Mouse (Mus musculus) olfactory bulb, adult 2 months (tissue): ENCODE measurements around the gene Olfr450. TPM values are rescaled to one million over a fixed set of nuclear protein-coding genes. Genes with fewer than 3 reads are reported as not detected.

Experiments
- H3K27ac ChIP-seq: fragments of 200-500 bp; 2 replicates; pipeline ENCODE4 v1.5.1; 2012; ENCODE audit warnings: low read depth, low read length; ENCODE audit not compliant: insufficient read depth
- H3K4me1 ChIP-seq: fragments of 200-500 bp; 2 replicates; pipeline ENCODE4 v1.6.1; 2012; ENCODE audit warnings: low read length; ENCODE audit not compliant: control insufficient read depth, insufficient read depth
- H3K4me3 ChIP-seq: fragments of 200-500 bp; 2 replicates; pipeline ENCODE4 v1.5.1; 2012; ENCODE audit warnings: mild to moderate bottlenecking, low read depth, low read length, moderate library complexity; ENCODE audit not compliant: insufficient read depth
- CTCF ChIP-seq: fragments of 200-500 bp; IDR thresholded peaks from 2 replicates; pipeline ENCODE4 v1.5.1; 2012; ENCODE audit warnings: low read depth, mild to moderate bottlenecking, low read length, moderate library complexity; ENCODE audit not compliant: insufficient read depth
- POLR2A ChIP-seq: fragments of 200-500 bp; IDR thresholded peaks from 2 replicates; pipeline ENCODE4 v1.6.1; 2012; ENCODE audit warnings: mild to moderate bottlenecking, low read depth, low read length, moderate library complexity; ENCODE audit not compliant: insufficient read depth
- WGBS: fragments of 180-500 bp; shearing (Covaris S2); methylation state at CpG from one replicate; pipeline ENCODE4 v1.1.7; 2018; 5-methylcytosine and 5-hydroxymethylcytosine counted together
- polyA plus RNA-seq: library from polyadenylated mRNA; stranded (reverse); fragments of >200 nt; gene quantifications from 2 replicates; pipeline ENCODE4 v1.2.4, GENCODE M21; 2012; ENCODE audit warnings: low replicate concordance; ENCODE audit not compliant: missing spikeins, insufficient read depth, insufficient read length

Gene Olfr450
- polyA plus RNA-seq: not detected in 2 replicates

- Histone ChIP-seq H3K4me1 (no peaks in the 10 kb centered on the region), H3K4me3 (no peak within 1 kb of the TSS), H3K27ac (no peak within 1 kb of the TSS)
- TF ChIP-seq CTCF (no peak), POLR2A (no peak)
- 90% methylated on average over 1 of the region's 1 CpGs for WGBS
These were observed at the start of gene Olfr450 for GRCm38 (mm10) chr6:42811639-42812038. Gene Olfr450 (plus strand): TSS chr6:42811939.

GRCm38 (mm10) chr6:42777066-42777465, 34.7 kb upstream of the Olfr450 start:
- no peak overlapping the region for H3K27ac ChIP-seq
- TF ChIP-seq CTCF (no peak), POLR2A (no peak)
- 91% methylated on average over 1 of the region's 1 CpGs for WGBS
- no peak overlapping the region for H3K4me3 ChIP-seq
- no peaks in the 10 kb centered on the region for H3K4me1 ChIP-seq

GRCm38 (mm10) chr6:42784793-42785192, 26.9 kb upstream of the Olfr450 start, which contains the start of gene Olfr452:
Gene Olfr452 (plus strand): TSS chr6:42785093.
- no peak for TF ChIP-seq CTCF
- no peak for TF ChIP-seq POLR2A
- Histone ChIP-seq H3K27ac (no peak within 1 kb of the TSS), H3K4me3 (no peak within 1 kb of the TSS), H3K4me1 (no peaks in the 10 kb centered on the region)

- no peaks in the 10 kb centered on the region for H3K4me1 ChIP-seq
- WGBS: 50% methylated on average over 4 of the region's 4 CpGs
- TF ChIP-seq CTCF (no peak), POLR2A (no peak)
- H3K4me3 ChIP-seq: no peak overlapping the region
- no peak overlapping the region for H3K27ac ChIP-seq
These were observed 21.3 kb upstream of the Olfr450 start for GRCm38 (mm10) chr6:42790247-42790948.

GRCm38 (mm10) chr6:42790949-42791556, 20.7 kb upstream of the Olfr450 start:
- TF ChIP-seq POLR2A (no peak), CTCF (no peak)
- Histone ChIP-seq H3K4me3 (no peak overlapping the region), H3K27ac (no peak overlapping the region), H3K4me1 (no peaks in the 10 kb centered on the region)
- 54% methylated on average over 9 of the region's 9 CpGs for WGBS

GRCm38 (mm10) chr6:42794982-42795381, 16.8 kb upstream of the Olfr450 start:
- Histone ChIP-seq H3K4me1 (no peaks in the 10 kb centered on the region), H3K27ac (no peak overlapping the region), H3K4me3 (no peak overlapping the region)
- TF ChIP-seq POLR2A: no peak
- TF ChIP-seq CTCF: no peak
- WGBS: 92% methylated on average over 3 of the region's 3 CpGs

GRCm38 (mm10) chr6:42834084-42834483, 22.3 kb downstream of the Olfr450 start, which contains the start of gene Olfr449:
Gene Olfr449 (plus strand): TSS chr6:42834384.
- TF ChIP-seq POLR2A (no peak), CTCF (no peak)
- no peak within 1 kb of the TSS for H3K27ac ChIP-seq
- H3K4me1 ChIP-seq: no peaks in the 10 kb centered on the region
- no peak within 1 kb of the TSS for H3K4me3 ChIP-seq

GRCm38 (mm10) chr6:42860222-42860819, 48.6 kb downstream of the Olfr450 start:
- no peak overlapping the region for H3K27ac ChIP-seq
- TF ChIP-seq POLR2A: no peak
- TF ChIP-seq CTCF: no peak
- H3K4me3 ChIP-seq: no peak overlapping the region
- no peaks in the 10 kb centered on the region for H3K4me1 ChIP-seq
- WGBS: 9% methylated on average over 4 of the region's 4 CpGs

Other genes starting within 250 kb of the Olfr450 start
- gene Tcaf3, start 214.2 kb upstream of the Olfr450 start, polyA plus RNA-seq: not detected in 2 replicates
- not detected in 2 replicates for gene Tcaf2, start 166.7 kb upstream of the Olfr450 start, polyA plus RNA-seq
- gene Tcaf1, start 101.9 kb upstream of the Olfr450 start, polyA plus RNA-seq: 57.7 and 87.1 TPM in 2 replicates
- gene Olfr453, start 72.6 kb upstream of the Olfr450 start, polyA plus RNA-seq: not detected in 2 replicates
- not detected in 2 replicates for gene Olfr38, start 55.5 kb upstream of the Olfr450 start, polyA plus RNA-seq
- not detected in 2 replicates for gene Olfr452, start 26.8 kb upstream of the Olfr450 start, polyA plus RNA-seq
- gene Olfr449, start 22.4 kb downstream of the Olfr450 start, polyA plus RNA-seq: not detected in 2 replicates
- gene Olfr448, start 78.5 kb downstream of the Olfr450 start, polyA plus RNA-seq: not detected in 2 replicates
- not detected in 2 replicates for gene Olfr447, start 96.9 kb downstream of the Olfr450 start, polyA plus RNA-seq
- gene Olfr446, start 109.4 kb downstream of the Olfr450 start, polyA plus RNA-seq: not detected in 2 replicates
- not detected in 2 replicates for gene Olfr444, start 137.1 kb downstream of the Olfr450 start, polyA plus RNA-seq